Mouse (Mus musculus) bone marrow macrophage, adult 2 months (primary cell): Measurements from ENCODE around the gene Nop53. TPM values are rescaled to one million over a fixed set of nuclear protein-coding genes. Genes with fewer than 3 reads are reported as not detected.

Experiments used
- H3K27ac ChIP-seq: 2 replicates; pipeline ENCODE4 v1.5.1; 2012; ENCODE audit warnings: low read depth, low read length; ENCODE audit not compliant: insufficient read depth
- H3K4me1 ChIP-seq: 2 replicates; pipeline ENCODE4 v1.6.1; 2012; ENCODE audit warnings: low read length; ENCODE audit not compliant: control insufficient read depth, insufficient read depth
- H3K4me3 ChIP-seq: 2 replicates; pipeline ENCODE4 v1.5.1; 2012; ENCODE audit warnings: mild to moderate bottlenecking, low read length, moderate library complexity; ENCODE audit not compliant: insufficient read depth
- CTCF ChIP-seq: IDR thresholded peaks from 2 replicates; pipeline ENCODE4 v1.5.1; 2012; ENCODE audit warnings: low read depth, mild to moderate bottlenecking, low read length, moderate library complexity
- POLR2A ChIP-seq: IDR thresholded peaks from 2 replicates; pipeline ENCODE4 v1.6.1; 2012; ENCODE audit warnings: mild to moderate bottlenecking, low read depth, low read length, borderline replicate concordance
- polyA plus RNA-seq: library from polyadenylated mRNA; stranded (reverse); fragments of >200 nt; gene quantifications from 2 replicates; pipeline ENCODE4 v1.2.4, GENCODE M21; 2012; ENCODE audit not compliant: missing spikeins, insufficient read depth, insufficient read length

Nop53 gene
- polyA plus RNA-seq, 1 experiment, result 188 TPM

DNA sequence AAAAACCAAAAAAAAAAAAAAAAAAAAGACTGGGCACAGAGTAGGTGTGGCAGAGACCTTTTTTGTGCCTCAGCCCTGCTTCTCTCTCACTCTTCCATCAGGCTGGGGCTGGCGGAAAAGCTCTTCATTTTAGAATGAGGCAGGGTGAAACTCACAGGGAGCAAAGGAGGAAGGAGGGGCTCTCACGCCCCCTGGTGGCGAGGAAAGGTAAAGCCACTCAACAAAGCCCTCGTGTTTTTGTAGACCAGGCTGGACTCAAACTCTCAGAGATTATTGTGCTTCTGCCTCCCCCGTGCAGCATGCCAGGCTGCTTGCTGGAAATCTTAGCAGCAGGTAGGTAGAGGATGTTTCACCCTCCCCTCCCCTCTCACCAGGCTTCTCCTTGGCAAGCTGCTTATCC is 28.8 kb upstream of the Nop53 start:
- H3K4me1 ChIP-seq, result no peaks in the 10 kb centered on the region
- H3K4me3 ChIP-seq, result no peak overlapping the region
- no peak overlapping the region for H3K27ac ChIP-seq
- TF ChIP-seq CTCF (peak; percentile 90), POLR2A (no peak)

GRCm38 (mm10) chr7:15972247-15972646 is 26.4 kb upstream of the Nop53 start:
- H3K27ac ChIP-seq, result no peak overlapping the region
- H3K4me1 ChIP-seq, result no peaks in the 10 kb centered on the region
- TF ChIP-seq CTCF (no peak), POLR2A (no peak)
- no peak overlapping the region for H3K4me3 ChIP-seq

- Histone ChIP-seq H3K27ac (no peak overlapping the region), H3K4me3 (no peak overlapping the region), H3K4me1 (peaks cover 1% of the 10 kb centered on the region; the same call in 1 of the 2 replicates)
- TF ChIP-seq POLR2A (no peak), CTCF (no peak)
Measured at GRCm38 (mm10) chr7:15969674-15970073, 23.8 kb upstream of the Nop53 start.

DNA sequence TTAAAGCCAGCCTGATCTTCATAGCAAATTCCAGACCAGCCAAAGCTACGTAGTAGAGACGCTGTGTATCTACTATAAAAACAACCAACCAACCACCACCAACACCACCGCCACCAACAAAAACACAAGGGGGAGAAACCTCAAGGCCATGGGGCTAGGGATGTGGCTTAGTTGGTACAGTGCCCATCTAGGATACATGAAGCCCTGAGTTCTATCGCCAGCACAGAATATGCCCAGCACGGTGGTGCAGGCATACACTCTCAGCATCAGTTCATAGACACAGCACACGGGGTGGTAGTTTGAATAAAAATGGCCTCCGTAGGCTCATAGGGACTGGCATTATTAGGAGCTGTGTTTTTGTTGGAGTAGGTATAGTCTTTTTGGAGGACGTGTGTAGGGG is 22.4 kb upstream of the Nop53 start:
- TF ChIP-seq POLR2A (no peak), CTCF (no peak)
- Histone ChIP-seq H3K4me1 (peaks cover 3% of the 10 kb centered on the region; the same call in 1 of the 2 replicates), H3K27ac (no peak overlapping the region), H3K4me3 (no peak overlapping the region)

DNA sequence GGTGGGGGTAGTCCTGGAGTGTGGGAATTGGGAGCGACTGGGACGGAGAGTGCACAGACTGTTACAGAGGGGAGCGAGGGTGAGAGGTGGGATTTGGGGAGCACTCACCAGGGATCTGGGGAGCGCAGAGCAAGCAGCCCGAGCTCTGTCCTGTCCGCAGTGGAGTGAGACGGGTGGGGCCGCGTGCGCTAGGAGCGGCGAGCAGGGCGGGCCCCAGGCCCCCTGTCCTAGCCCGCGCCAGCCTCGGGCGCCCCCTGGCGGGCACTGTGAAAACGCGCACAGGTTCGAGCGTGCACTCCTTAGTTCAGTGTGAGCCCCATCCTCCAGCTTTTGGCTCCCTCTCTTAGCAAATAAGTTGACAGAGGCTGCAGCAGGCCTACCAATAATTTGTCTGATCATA is 21.4 kb upstream of the Nop53 start, which contains the start of gene Ehd2:
TSS of gene Ehd2 (minus strand) at position 256 of the 400 bp plus-strand sequence.
- Histone ChIP-seq H3K4me3 (peak within 1 kb of the TSS; percentile 24; the same call in 1 of the 2 replicates), H3K27ac (no peak within 1 kb of the TSS), H3K4me1 (peaks cover 3% of the 10 kb centered on the region; the same call in 1 of the 2 replicates)
- TF ChIP-seq POLR2A, result no peak
- peak; percentile 78 for TF ChIP-seq CTCF

DNA sequence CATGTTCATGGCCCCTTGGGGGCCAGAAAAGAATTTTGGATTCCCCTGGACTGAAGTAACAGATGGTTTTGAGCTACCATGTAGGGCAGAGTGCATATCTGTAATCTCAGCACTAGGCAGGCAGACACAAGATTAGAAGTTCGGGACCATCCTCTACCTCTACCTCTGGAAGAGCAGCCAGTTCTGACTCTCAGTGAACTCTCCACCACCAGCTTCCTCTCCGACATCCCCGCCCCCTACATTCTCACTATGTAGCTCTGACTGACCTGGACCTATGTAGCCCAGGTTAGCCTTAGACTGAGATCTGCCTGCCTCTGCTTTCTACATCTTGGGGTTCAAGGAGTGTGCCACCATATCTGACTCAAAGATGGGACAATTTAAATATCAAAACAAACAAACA is 20.6 kb upstream of the Nop53 start:
- Histone ChIP-seq H3K27ac (no peak overlapping the region), H3K4me1 (peaks cover 3% of the 10 kb centered on the region; the same call in 1 of the 2 replicates), H3K4me3 (no peak overlapping the region)
- TF ChIP-seq POLR2A (no peak), CTCF (no peak)

GRCm38 (mm10) chr7:15963798-15964652 is 18.2 kb upstream of the Nop53 start:
- H3K4me3 ChIP-seq, result no peak overlapping the region
- TF ChIP-seq POLR2A (no peak), CTCF (no peak)
- no peak overlapping the region for H3K27ac ChIP-seq
- H3K4me1 ChIP-seq, result peaks cover 3% of the 10 kb centered on the region; the same call in 1 of the 2 replicates

- Histone ChIP-seq H3K4me1 (peaks cover 3% of the 10 kb centered on the region; the same call in 1 of the 2 replicates), H3K27ac (no peak overlapping the region), H3K4me3 (no peak overlapping the region)
- TF ChIP-seq CTCF, result no peak
- TF ChIP-seq POLR2A, result no peak
Measured at GRCm38 (mm10) chr7:15962311-15963288, 16.7 kb upstream of the Nop53 start.

DNA sequence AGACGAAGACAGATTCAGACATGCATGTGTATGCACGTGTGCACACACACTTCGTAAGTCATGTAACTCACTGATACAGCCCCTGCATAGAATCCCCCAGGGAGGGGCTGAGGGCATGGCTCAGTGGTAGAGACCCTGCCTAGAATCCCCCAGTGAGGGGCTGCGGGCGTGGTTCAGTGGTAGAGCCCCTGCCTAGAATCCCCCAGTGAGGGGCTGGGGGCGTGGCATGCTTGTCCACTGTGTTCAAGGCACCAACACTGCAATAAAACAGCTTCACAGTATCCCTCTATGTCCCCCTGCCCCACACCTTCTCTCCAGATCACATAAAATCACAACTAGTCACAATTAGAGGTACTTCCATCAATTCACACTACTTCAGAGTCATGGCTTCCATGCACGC is 15.9 kb upstream of the Nop53 start:
- H3K4me3 ChIP-seq, result no peak overlapping the region
- TF ChIP-seq CTCF (no peak), POLR2A (no peak)
- no peak overlapping the region for H3K27ac ChIP-seq
- peaks cover 3% of the 10 kb centered on the region; the same call in 1 of the 2 replicates for H3K4me1 ChIP-seq
